Mouse (Mus musculus) right cerebral cortex, postnatal 25 days (tissue): Measurements from ENCODE around the gene Card6.
A peak's percentile ranks its signal among the peaks of the same experiment; 100 is the strongest.
"Not testable (repeated sequence)": the region's sequence is repeated elsewhere in the genome, so short reads cannot be mapped to it uniquely, and the experiment has no call there.

Experiments
- DNase-seq: peaks from one replicate; pipeline ENCODE4 v3.0.0; 2022

The Card6 gene

DNA sequence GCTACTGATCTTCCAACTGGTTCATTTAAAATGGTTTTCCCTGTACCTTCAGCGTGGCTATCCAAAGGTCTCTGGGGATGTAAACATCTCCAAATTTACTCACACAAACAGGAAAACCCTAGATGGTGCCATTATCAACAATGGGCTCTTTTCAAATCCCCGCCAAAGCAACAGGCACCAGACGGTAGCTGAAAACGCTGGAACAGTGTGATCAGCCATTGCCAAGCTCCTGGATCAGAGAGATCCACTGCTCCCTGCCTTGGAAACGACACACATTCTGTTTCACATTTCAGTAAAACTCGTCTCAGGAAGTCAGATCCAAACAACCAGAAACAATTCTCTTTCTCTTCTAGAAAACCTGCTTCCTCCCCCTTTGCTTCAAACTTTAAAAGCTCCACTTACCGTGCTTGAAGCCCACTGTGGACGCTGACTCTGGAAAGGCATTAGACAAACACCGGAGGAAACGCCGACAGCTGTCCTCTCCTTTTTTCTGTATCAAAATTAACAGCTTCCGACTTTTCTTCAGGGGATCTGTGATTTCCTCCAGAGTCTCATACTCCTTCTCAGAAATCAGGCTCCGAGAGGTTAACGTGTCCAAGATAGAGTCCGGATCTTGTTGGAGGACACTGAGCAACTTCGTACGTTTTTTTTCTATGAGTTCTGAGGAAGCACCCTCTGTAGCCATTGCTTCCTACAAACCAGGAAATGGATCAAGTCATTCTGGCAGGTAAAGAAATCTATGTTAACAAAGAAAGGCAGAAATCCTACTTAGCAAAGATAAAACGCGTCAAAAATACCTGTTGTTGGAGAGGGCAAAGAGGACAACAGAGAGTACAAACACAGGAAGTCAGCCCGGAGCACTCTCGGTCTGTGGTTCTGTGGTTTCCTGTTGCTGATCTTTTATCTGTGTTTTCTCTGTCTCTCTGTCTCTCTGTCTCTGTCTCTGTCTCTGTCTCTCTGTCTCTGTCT lies at the start of gene Card6:
Card6 (minus strand) TSS at position 854 of the 969 bp plus-strand sequence.
- DNase-seq = no peak

- no peak for DNase-seq
Measured at GRCm38 (mm10) chr15:5157386-5157785, 49.0 kb upstream of the Card6 start.

- DNase-seq = no peak
Measured at GRCm38 (mm10) chr15:5156355-5156754, 48.0 kb upstream of the Card6 start.

DNA sequence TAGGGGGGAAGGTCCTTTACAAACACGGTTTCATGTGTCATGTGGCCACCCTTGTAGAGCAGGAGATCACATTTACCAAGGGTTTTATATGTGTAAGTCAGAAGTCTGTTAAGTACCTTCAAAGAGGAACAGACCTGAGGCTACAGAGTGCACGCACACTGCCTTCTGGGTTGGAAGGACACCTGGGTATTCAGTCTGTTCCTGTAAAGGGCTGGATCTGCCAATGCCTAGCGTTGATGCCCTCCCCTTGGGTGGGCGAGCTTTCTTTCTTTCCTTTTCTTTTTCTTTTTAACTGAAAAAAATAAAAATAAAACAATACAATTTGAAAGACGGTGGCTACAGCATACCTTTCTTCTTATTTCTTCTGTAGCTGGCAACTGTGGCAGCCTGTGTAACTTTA lies 46.8 kb upstream of the Card6 start:
- no peak for DNase-seq

DNA sequence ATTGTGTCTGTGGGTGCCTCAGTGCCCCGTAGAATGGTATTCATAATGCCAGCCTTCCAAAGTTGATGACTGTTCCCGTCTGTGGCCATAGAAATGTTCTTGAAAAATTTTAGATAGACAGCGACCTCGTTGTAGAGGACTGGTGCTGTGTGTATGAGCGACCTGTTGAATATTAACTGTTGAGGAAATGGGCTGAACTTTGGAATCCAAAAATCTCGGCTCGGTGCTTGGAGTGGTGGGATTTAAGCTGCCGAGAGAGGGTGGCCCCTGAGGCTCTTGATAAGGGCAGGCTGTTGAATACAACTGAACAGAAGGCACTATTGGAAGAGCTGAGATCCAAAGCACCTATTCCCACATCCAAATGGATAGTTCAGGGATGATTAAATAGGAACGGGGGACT lies 46.3 kb upstream of the Card6 start:
- no peak for DNase-seq

DNA sequence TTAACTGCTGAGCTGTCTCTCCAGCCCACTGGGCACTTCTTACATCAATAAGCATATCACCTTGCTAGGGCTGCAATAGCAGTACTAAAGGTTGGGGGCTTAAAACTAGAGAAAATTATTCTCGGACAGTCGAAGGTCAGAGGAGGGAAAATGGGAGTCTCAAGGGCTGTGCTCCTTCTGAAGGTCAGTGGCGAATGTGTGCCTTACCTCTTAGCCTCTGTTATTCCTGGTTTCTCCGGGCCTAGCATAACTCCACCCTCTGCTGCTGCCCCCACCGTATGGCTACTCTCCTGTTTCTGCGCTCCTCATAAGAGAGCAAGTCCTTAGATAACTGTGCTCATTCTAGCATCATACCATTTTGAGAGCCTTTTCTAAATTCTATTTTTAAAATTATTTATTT lies 43.8 kb upstream of the Card6 start:
- DNase-seq = no peak

GRCm38 (mm10) chr15:5149187-5149586 lies 40.8 kb upstream of the Card6 start:
- no peak for DNase-seq

GRCm38 (mm10) chr15:5145196-5145945 lies 37.0 kb upstream of the Card6 start:
- DNase-seq = no peak

DNA sequence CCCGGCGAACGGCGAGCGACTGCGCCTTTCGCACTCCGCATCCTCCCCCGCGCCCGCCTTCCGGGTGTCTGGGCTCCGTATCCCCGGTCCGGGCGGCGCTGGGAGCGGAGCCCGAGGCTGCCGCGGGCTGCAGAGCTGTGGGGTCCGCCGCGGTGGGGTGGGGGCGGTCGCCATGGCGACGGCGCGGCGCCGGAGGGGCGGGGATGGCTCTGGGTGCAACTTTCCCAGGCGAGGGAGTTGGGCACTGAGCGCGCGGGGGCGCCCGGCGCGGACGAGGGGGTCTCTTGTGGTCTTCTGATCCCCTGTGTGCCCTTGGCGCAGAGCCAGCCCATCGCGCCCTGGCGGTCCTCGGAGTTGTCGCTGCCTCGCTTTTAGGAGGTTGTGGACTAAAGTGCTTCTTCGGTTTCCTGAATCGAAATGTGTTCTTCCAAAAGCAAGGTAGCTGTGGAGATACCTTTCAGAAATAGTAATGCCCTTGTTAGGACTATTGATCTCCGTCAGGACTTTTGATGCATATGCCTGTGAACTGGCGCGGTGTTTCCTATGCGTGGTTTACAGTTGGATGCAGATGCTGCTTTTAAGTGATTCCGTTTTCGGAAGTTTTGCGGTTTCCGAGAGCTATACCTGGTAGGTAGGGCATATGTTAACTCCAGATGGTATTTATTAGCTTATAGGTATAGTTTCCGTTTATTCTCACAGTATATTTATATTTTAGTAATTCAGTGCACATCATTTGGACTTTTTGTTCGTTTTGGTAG lies 35.9 kb upstream of the Card6 start:
- peak; percentile 78 for DNase-seq

DNA sequence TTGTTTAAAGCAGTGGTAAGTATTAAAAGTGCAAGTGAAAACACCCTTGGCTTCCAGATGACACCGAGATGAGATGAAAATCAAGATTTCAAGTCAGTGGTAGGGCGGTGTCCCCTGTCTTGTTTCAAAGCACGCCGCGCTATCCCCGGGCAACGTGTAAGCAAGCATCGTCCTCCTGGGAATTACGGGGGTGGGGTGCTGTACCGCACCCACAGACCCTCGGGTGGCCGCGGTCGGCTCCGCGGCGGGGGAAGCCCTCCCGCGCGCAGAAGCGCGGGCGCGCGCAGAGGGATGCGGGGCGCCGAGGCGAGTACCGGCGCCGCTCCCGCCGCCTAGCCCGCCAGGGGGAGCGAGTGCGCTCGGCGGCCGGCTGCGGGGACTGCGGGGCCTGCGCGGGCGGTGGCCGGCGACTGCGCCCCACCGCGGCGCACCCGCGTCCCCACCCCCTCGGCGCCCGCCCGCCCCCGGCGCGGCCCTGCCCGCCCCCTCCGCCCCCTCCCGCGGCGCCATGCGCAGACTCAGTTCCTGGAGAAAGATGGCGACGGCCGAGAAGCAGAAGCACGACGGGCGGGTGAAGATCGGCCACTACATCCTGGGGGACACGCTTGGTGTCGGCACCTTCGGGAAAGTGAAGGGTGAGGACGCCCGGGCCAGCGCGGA lies 35.2 kb upstream of the Card6 start, which contains the start of gene Prkaa1:
Prkaa1 (plus strand) TSS at position 501 of the 660 bp plus-strand sequence.
- DNase-seq = peak; percentile 83

GRCm38 (mm10) chr15:5142714-5143113 lies 34.4 kb upstream of the Card6 start:
- no peak for DNase-seq

DNA sequence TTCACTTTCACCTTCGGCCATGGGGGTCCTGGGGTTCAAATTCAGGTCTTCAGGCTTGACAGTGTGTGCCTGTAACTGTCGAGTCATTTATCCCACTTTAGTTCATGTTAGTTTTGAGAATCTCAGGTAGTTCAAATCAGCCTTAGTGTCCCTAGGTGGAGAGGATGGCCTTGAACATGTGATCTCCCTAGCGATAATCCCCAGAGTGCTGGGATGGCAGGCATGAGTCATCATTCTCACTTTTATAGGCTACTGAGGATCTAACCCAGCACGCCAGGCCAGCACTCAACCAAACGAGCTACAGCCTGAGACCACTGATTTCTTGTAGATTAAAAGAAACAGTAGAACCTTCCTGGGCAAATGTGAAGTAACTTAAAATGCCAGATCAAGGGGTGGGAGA lies 33.7 kb upstream of the Card6 start:
- DNase-seq = no peak

- no peak for DNase-seq
Measured at GRCm38 (mm10) chr15:5140357-5140756, 32.0 kb upstream of the Card6 start.

- DNase-seq = no peak
Measured at GRCm38 (mm10) chr15:5139863-5140262, 31.5 kb upstream of the Card6 start.

GRCm38 (mm10) chr15:5139366-5139765 lies 31.0 kb upstream of the Card6 start:
- DNase-seq = no peak

GRCm38 (mm10) chr15:5138021-5138856 lies 29.9 kb upstream of the Card6 start:
- no peak for DNase-seq

DNA sequence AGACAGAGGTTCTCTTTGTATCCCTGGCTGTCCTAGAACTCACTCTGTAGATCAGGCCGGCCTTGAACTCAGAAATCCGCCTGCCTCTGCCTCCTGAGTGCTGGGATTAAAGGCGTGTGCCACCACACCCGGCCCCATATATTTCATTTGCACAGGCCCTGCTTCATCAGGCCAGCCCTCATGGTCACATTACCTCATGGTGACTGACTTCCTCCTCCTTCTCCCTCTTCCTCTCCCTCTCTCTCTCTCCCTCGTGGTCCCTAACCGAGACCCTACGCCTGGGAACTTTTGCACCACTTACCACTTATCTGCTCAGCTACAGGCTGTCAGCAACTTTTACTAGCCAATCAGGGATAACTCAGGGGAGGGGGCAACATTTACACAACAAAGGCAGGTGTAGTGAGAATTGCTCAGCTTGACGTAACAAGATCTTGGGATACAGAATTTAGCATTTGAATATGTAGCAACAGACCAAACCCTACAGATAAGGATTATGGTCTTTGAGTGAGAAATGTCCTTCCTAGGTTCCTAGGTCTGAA lies 26.7 kb upstream of the Card6 start:
- DNase-seq = no peak

DNA sequence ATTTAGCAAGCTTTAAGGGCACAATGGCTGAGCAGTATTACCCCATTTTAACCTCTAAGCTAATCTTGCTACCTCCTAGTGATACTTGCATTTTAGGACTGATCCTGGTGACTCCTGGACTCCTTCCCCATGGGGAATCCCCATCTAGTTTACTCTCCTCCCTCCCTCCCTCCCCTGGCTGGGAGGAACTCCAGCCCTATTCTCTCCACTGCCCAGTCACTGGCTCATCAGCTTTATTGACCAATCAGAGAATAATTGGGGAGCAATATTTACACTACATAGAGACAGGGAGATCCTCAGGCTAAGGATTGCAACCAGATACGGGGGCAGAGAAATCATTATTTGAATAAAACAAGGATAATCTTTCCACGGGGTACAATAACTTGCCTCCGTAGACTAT lies 25.8 kb upstream of the Card6 start:
- no peak for DNase-seq

DNA sequence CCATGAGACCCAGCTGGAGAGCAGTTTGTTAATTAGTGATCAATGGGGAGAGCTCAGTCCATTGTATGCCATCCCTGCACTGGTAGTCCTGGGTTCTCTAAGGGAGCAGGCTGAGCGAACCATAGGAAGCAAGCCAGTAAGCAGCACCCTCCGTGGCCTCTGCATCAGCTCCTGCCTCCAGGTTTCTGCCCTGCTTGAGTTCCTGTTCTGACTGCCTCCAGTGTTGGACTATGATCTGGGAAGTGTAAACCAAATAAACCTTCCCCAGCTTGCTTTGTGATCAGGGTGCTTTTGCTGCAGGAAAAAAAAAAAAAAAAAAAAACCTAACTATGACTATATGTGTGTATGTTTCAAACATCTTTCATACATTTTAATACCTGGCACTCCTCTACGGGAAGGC lies 25.0 kb upstream of the Card6 start:
- no peak for DNase-seq

DNA sequence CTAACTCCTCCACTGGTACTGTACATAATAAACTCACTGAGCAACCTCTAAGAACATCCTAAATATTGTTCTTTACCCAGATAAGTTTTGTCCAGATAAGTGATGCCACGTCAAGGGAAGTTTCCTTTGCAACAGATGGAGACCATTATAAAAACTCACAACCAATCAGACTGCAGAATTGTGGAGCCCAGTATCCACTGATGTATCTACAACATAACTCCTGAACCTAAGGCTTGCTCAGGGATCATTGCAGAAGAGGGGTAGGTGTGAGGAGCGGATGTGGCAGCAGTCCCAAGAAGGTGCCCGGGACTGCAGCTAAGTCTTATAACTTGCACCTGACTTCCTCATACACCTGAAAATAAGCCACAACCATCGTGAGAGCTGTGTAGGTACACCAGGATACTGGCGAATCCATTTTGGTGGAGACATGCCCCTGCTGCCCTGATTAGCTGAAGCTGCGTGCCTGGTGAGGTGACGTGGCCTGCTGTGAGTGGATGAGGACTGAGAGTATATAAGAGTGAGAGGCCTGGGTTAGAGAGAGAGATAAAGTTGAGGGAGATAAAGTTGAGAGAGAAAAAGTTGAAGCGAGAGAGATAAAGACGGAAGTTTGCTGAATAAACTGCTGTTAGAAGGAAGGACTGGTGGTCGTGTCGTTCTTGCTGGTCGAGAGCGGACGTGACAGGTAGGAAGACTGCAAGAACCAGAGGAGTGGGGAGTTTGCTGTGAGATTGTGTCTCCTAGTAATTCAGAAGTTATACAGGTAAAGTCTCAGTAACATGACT lies 22.7 kb upstream of the Card6 start:
- not testable (repeated sequence) for DNase-seq
